Mouse (Mus musculus) spleen, adult 2 months (tissue): Measurements from ENCODE around the gene Prtn3.

Experiments
- CTCF ChIP-seq: fragments of 200-500 bp; IDR thresholded peaks from 2 replicates; pipeline ENCODE4 v1.5.1; 2011; ENCODE audit warnings: mild to moderate bottlenecking, inconsistent platforms; ENCODE audit not compliant: insufficient read depth, insufficient read length, insufficient replicate concordance; ENCODE audit errors: extremely low read depth
- POLR2A ChIP-seq: fragments of 200-500 bp; IDR thresholded peaks from 2 replicates; pipeline ENCODE4 v1.6.1; 2011; ENCODE audit warnings: low read depth, low read length, inconsistent platforms

DNA sequence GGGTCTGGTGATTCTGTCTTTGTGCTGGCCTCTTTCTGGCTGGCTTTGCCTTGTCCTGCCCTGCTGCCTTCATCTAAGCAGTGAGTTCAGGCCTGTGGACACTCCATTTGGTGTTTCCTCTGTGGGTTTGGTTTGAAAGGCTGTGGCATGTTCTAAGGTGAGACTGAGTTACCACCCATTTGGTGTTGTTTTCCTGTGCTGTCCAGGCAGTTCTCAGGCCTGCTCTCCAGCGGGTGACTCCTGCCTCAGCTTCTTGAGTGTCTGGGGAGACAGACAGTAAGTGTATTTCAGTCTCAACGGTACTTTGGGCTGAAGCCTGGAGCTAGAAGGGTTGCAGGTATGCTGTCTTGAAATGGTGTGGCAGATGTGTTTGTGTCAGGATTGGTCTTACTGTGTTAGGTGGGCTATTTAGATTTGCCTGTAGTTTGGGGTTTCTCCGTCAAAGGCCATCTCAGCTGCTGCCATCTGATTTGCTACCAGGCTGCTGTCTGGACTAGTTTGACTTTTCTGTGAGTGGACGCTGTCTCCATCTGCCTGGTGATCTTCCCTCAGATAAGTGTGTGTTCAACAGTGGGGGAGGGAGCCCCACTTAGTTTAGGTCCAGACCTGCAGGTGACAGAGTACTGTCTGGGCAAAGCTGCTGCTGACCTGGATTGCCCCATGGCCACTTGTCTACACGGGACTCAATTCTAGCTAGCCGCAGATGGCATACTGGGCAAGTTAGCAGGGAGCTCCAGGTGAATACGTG is 17.4 kb upstream of the Prtn3 start:
- TF ChIP-seq CTCF (no peak), POLR2A (no peak)
